Mouse (Mus musculus) spleen, adult 2 months (tissue): ENCODE measurements around the gene Ddx6. TPM values are rescaled to one million over a fixed set of nuclear protein-coding genes. Genes with fewer than 3 reads are reported as not detected.

Source experiments
- DNase-seq, 2 experiments: peaks; one replicate each; pipeline versions ENCODE4 v3.0.0 to v3.0.0-alpha.2; 2012 to 2021; ENCODE audit warnings: low spot score in 2 of 2, low read depth in 1 of 2
- H3K27ac ChIP-seq: fragments of 200-500 bp; 2 replicates; pipeline ENCODE4 v1.5.1; 2012; ENCODE audit warnings: low read length, inconsistent platforms; ENCODE audit not compliant: insufficient read depth
- H3K27me3 ChIP-seq: fragments of 200-500 bp; 2 replicates; pipeline ENCODE4 v1.6.1; 2012; ENCODE audit warnings: mild to moderate bottlenecking, moderate library complexity, low read length, inconsistent platforms; ENCODE audit not compliant: control insufficient read depth, insufficient read depth
- H3K36me3 ChIP-seq: fragments of 200-500 bp; 2 replicates; pipeline ENCODE4 v1.6.1; 2012; ENCODE audit warnings: mild to moderate bottlenecking, low read length, inconsistent platforms; ENCODE audit not compliant: control insufficient read depth, insufficient read depth
- H3K4me1 ChIP-seq: fragments of 200-500 bp; 2 replicates; pipeline ENCODE4 v1.6.1; 2011; ENCODE audit warnings: inconsistent platforms; ENCODE audit not compliant: control insufficient read depth, insufficient read depth, insufficient read length
- H3K4me3 ChIP-seq: fragments of 200-500 bp; 2 replicates; pipeline ENCODE4 v1.5.1; 2011; ENCODE audit warnings: mild to moderate bottlenecking, inconsistent platforms; ENCODE audit not compliant: insufficient read depth, insufficient read length; ENCODE audit errors: extremely low read depth
- CTCF ChIP-seq: fragments of 200-500 bp; IDR thresholded peaks from 2 replicates; pipeline ENCODE4 v1.5.1; 2011; ENCODE audit warnings: mild to moderate bottlenecking, inconsistent platforms; ENCODE audit not compliant: insufficient read depth, insufficient read length, insufficient replicate concordance; ENCODE audit errors: extremely low read depth
- POLR2A ChIP-seq: fragments of 200-500 bp; IDR thresholded peaks from 2 replicates; pipeline ENCODE4 v1.6.1; 2011; ENCODE audit warnings: low read depth, low read length, inconsistent platforms
- WGBS: fragments of 180-500 bp; shearing (Covaris S2); methylation state at CpG from one replicate; pipeline ENCODE4 v1.1.7; 2018; 5-methylcytosine and 5-hydroxymethylcytosine counted together
- polyA plus RNA-seq: library from polyadenylated mRNA; depleted of rRNA; stranded (reverse); fragments of >200 nt; gene quantifications from 2 replicates; pipeline ENCODE4 v1.2.3, GENCODE M21; 2012

The Ddx6 gene
- polyA plus RNA-seq, 1 experiment = 15.3 TPM

DNA sequence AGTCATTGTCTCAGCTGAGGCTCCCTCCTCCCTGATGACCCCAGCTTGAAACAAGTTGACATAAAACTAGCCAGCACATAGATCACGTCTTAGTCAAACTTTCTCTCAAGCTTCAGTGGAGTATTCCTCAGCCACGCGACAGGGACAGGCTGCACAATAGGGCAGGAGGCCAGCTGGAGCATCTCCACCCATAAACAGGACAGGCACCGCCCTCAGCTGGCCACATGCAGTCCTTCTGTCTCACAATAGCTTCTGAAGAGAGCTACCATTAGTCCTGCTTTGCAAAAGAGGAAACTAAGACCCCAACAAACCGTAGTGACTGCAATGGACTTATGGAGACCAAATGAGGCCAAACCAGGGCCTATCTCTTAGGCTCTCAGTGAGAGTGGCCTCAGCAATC is 40.8 kb downstream of the Ddx6 start:
- Histone ChIP-seq H3K36me3 (peaks cover 1% of the 10 kb centered on the region; the same call in 1 of the 2 replicates), H3K4me3 (peak overlapping the region; percentile 7; the same call in 1 of the 2 replicates), H3K27me3 (no peaks in the 10 kb centered on the region), H3K27ac (peak overlapping the region; percentile 87), H3K4me1 (peaks cover 32% of the 10 kb centered on the region; the same call in 1 of the 2 replicates)
- TF ChIP-seq CTCF (peak; percentile 11; the same call in 1 of the 2 replicates), POLR2A (no peak)
- DNase-seq = peak in 1 of 2 experiments; percentile 26
- 23% methylated on average over 5 of the region's 5 CpGs for WGBS

DNA sequence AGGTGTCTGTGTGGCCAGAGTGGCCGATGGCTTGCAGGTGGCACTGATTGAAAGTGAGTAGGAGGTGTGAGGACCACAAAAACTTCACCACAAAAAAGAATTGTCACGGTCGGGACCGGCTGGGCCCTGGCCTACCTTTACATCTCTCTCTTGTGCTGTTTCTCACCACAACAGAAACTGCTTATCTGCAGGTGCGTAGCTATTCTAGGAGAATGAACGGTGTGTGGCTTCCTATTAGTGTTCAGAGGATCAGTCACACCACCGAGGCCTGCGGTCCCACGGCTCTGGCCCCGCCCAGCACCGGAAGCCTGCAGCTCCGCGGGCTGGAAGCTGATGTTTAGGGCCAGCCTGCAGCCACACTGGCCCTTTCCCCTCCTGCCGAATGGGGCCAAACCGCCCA is 41.2 kb downstream of the Ddx6 start:
- peak overlapping the region; percentile 87 for H3K27ac ChIP-seq
- H3K27me3 ChIP-seq = no peaks in the 10 kb centered on the region
- H3K4me3 ChIP-seq = peak overlapping the region; percentile 28; the same call in 1 of the 2 replicates
- WGBS = 9% methylated on average over 15 of the region's 15 CpGs
- TF ChIP-seq POLR2A = peak; percentile 7
- TF ChIP-seq CTCF = no peak
- DNase-seq = peak; percentile 67 to 87
- H3K36me3 ChIP-seq = no peaks in the 10 kb centered on the region
- peaks cover 32% of the 10 kb centered on the region; the same call in 1 of the 2 replicates for H3K4me1 ChIP-seq

DNA sequence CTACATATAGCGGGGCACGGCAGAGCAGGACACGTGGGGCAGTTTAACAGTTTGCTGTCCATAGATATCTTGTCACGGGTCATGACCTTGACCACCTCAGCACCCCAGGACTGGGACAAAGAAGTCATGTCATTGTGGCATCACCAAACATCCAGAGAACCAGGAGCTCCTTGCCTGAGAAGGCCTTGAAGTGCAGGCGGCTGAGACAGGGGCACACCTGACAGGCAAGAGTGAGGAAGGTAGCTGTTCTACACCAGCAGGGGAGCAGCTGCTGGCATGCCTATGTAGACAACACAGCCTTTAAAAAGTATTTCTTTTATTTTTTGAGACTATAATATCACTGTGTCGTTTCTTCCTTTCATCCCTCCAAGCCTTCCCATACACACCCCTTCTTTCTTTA is 41.7 kb downstream of the Ddx6 start:
- Histone ChIP-seq H3K36me3 (no peaks in the 10 kb centered on the region), H3K4me1 (peaks cover 32% of the 10 kb centered on the region; the same call in 1 of the 2 replicates), H3K27me3 (no peaks in the 10 kb centered on the region), H3K27ac (peak overlapping the region; percentile 76), H3K4me3 (peak overlapping the region; percentile 28; the same call in 1 of the 2 replicates)
- 27% methylated on average over 6 of the region's 6 CpGs for WGBS
- no peak for DNase-seq
- TF ChIP-seq CTCF = no peak

DNA sequence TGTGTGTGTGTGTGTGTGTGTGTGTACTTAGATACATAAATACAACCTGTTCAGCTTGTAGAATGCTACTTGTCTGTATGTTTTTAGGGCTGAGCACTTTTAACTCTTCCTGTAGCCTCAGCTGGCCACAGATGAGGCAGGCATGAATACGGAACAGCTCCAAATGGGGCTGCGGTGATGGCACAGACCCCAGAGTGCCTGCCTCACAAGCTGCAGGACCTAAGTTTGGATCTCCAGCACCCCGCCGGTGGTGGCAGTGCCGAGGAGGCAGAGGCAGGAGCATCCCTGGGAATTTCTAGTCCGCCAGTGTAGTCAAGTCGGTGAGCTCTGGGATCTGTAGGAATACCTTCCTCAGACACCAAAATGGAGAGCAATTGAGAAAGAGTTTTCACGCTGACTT is 42.3 kb downstream of the Ddx6 start:
- Histone ChIP-seq H3K27ac (no peak overlapping the region), H3K27me3 (no peaks in the 10 kb centered on the region), H3K36me3 (no peaks in the 10 kb centered on the region), H3K4me1 (peaks cover 32% of the 10 kb centered on the region; the same call in 1 of the 2 replicates), H3K4me3 (no peak overlapping the region)
- 75% methylated on average over 8 of the region's 8 CpGs for WGBS
- no peak for DNase-seq
- TF ChIP-seq POLR2A (no peak), CTCF (no peak)

DNA sequence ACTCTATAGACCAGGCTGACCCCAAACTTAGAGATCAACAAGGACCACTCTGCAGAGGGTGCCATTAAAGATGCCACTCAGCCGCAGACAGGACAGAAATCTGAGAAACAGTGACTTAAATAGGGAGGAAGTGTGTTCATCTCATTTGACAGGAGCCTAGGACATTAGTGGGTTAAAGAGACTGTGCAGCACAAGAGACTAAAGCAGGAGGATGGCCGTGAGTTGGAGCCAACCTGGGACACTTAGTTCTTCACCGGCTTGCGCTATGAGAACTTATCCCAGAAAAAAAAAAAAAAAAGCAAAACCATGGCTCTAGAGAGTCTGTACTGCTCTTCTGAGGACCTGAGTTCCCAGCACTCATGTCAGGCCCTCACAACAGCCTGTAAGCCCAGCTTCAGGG is 43.0 kb downstream of the Ddx6 start:
- TF ChIP-seq CTCF (no peak), POLR2A (no peak)
- no peak for DNase-seq
- Histone ChIP-seq H3K4me1 (peaks cover 32% of the 10 kb centered on the region; the same call in 1 of the 2 replicates), H3K36me3 (no peaks in the 10 kb centered on the region), H3K4me3 (no peak overlapping the region), H3K27ac (no peak overlapping the region), H3K27me3 (no peaks in the 10 kb centered on the region)
- 77% methylated on average over 4 of the region's 4 CpGs for WGBS

DNA sequence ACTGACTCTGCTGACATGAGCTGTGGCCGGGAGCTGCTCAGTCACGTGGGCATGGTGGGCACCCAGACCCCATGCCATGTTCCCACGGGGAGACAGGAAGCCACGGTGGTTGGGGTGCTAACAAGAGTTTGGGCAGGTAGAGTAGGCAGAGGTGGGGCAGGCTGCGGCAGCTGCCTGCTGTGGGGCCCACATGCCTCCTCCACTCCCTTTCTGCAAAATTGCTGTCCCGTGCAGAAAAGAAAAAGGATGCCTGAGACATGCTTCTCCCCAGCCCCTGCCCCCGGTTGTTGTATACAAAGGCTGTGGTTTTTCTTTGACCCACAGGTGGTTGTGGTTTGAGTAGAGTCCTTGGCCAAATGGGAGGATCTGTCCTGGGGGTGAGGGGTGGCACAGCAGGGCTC is 44.2 kb downstream of the Ddx6 start:
- H3K36me3 ChIP-seq = no peaks in the 10 kb centered on the region
- TF ChIP-seq POLR2A (no peak), CTCF (no peak)
- WGBS = 10% methylated on average over 7 of the region's 7 CpGs
- peaks cover 32% of the 10 kb centered on the region; the same call in 1 of the 2 replicates for H3K4me1 ChIP-seq
- H3K27ac ChIP-seq = 0 out of 2 replicates have a peak overlapping the region, but pooled peaks have one; percentile 16
- DNase-seq = peak in 1 of 2 experiments; percentile 40
- H3K4me3 ChIP-seq = no peak overlapping the region
- no peaks in the 10 kb centered on the region for H3K27me3 ChIP-seq

DNA sequence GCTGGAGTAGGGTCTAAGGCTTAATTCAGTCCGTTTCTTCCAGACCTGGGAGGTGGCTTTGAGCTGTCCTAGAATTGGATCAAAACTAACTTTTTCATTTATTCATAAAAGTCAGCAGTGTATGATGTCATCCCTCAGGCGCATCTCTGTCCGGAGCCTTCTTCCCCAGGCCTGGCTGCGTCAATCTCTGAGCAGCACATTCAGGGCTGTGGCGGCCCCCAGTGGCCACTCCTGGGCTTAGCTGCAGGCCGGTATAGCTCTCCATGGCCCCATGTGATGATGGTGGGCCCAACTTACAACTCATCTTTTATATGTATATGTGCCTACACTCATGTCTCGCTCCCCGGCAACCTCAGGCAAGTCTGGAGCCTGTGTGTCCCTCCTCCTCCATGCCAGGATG is 47.3 kb downstream of the Ddx6 start:
- TF ChIP-seq CTCF (peak; percentile 95), POLR2A (no peak)
- DNase-seq = peak in 1 of 2 experiments; percentile 83
- WGBS = 19% methylated on average over 8 of the region's 8 CpGs

More for the DNA sequence above, 47.3 kb downstream of the Ddx6 start:
- Histone ChIP-seq H3K36me3 (no peaks in the 10 kb centered on the region), H3K27ac (no peak overlapping the region), H3K27me3 (no peaks in the 10 kb centered on the region), H3K4me1 (peaks cover 15% of the 10 kb centered on the region; the same call in 1 of the 2 replicates), H3K4me3 (no peak overlapping the region)
